Mouse (Mus musculus) bone marrow macrophage, adult 2 months (primary cell): ENCODE data around the gene Sema4b. TPM values are rescaled to one million over a fixed set of nuclear protein-coding genes. Genes with fewer than 3 reads are reported as not detected.

Experiments
- H3K27ac ChIP-seq: 2 replicates; pipeline ENCODE4 v1.5.1; 2012; ENCODE audit warnings: low read depth, low read length; ENCODE audit not compliant: insufficient read depth
- H3K4me1 ChIP-seq: 2 replicates; pipeline ENCODE4 v1.6.1; 2012; ENCODE audit warnings: low read length; ENCODE audit not compliant: control insufficient read depth, insufficient read depth
- H3K4me3 ChIP-seq: 2 replicates; pipeline ENCODE4 v1.5.1; 2012; ENCODE audit warnings: mild to moderate bottlenecking, low read length, moderate library complexity; ENCODE audit not compliant: insufficient read depth
- CTCF ChIP-seq: IDR thresholded peaks from 2 replicates; pipeline ENCODE4 v1.5.1; 2012; ENCODE audit warnings: low read depth, mild to moderate bottlenecking, low read length, moderate library complexity
- POLR2A ChIP-seq: IDR thresholded peaks from 2 replicates; pipeline ENCODE4 v1.6.1; 2012; ENCODE audit warnings: mild to moderate bottlenecking, low read depth, low read length, borderline replicate concordance
- polyA plus RNA-seq: library from polyadenylated mRNA; stranded (reverse); fragments of >200 nt; gene quantifications from 2 replicates; pipeline ENCODE4 v1.2.4, GENCODE M21; 2012; ENCODE audit not compliant: missing spikeins, insufficient read depth, insufficient read length

The Sema4b gene
- polyA plus RNA-seq, 1 experiment: 13.5 TPM

GRCm38 (mm10) chr7:80154689-80155088 lies 32.0 kb upstream of the Sema4b start:
- no peak overlapping the region for H3K27ac ChIP-seq
- TF ChIP-seq POLR2A: no peak
- H3K4me1 ChIP-seq: peaks cover 21% of the 10 kb centered on the region
- H3K4me3 ChIP-seq: no peak overlapping the region

- Histone ChIP-seq H3K4me1 (peaks cover 28% of the 10 kb centered on the region), H3K27ac (no peak overlapping the region), H3K4me3 (no peak overlapping the region)
- TF ChIP-seq CTCF (no peak; the same call in 1 of the 2 replicates), POLR2A (no peak)
These were observed 29.9 kb upstream of the Sema4b start for GRCm38 (mm10) chr7:80156711-80157227.

- peaks cover 24% of the 10 kb centered on the region for H3K4me1 ChIP-seq
- H3K27ac ChIP-seq: no peak overlapping the region
- TF ChIP-seq POLR2A (no peak), CTCF (no peak)
- H3K4me3 ChIP-seq: no peak overlapping the region
These were observed 28.0 kb upstream of the Sema4b start for GRCm38 (mm10) chr7:80158496-80159268.

GRCm38 (mm10) chr7:80160293-80160944 lies 26.2 kb upstream of the Sema4b start:
- TF ChIP-seq CTCF (no peak), POLR2A (no peak)
- Histone ChIP-seq H3K27ac (no peak overlapping the region), H3K4me1 (peaks cover 15% of the 10 kb centered on the region), H3K4me3 (no peak overlapping the region)

GRCm38 (mm10) chr7:80160945-80161306 lies 25.7 kb upstream of the Sema4b start:
- Histone ChIP-seq H3K4me3 (no peak overlapping the region), H3K27ac (no peak overlapping the region), H3K4me1 (peaks cover 18% of the 10 kb centered on the region)
- no peak for TF ChIP-seq POLR2A
- no peak for TF ChIP-seq CTCF

GRCm38 (mm10) chr7:80165432-80165831 lies 21.2 kb upstream of the Sema4b start:
- Histone ChIP-seq H3K4me3 (no peak overlapping the region), H3K27ac (no peak overlapping the region), H3K4me1 (peaks cover 22% of the 10 kb centered on the region)
- TF ChIP-seq CTCF (no peak), POLR2A (no peak)

- peaks cover 17% of the 10 kb centered on the region for H3K4me1 ChIP-seq
- TF ChIP-seq CTCF: no peak
- TF ChIP-seq POLR2A: no peak
- H3K4me3 ChIP-seq: no peak overlapping the region
- no peak overlapping the region for H3K27ac ChIP-seq
These were observed 19.9 kb upstream of the Sema4b start for GRCm38 (mm10) chr7:80166740-80167139.

- H3K27ac ChIP-seq: no peak overlapping the region
- TF ChIP-seq CTCF: no peak
- H3K4me1 ChIP-seq: peaks cover 30% of the 10 kb centered on the region
- no peak overlapping the region for H3K4me3 ChIP-seq
These were observed 16.8 kb upstream of the Sema4b start for GRCm38 (mm10) chr7:80169847-80170246.

GRCm38 (mm10) chr7:80171345-80171744 lies 15.3 kb upstream of the Sema4b start:
- Histone ChIP-seq H3K4me3 (no peak overlapping the region), H3K27ac (no peak overlapping the region), H3K4me1 (peaks cover 29% of the 10 kb centered on the region)
- TF ChIP-seq CTCF (no peak), POLR2A (no peak)

GRCm38 (mm10) chr7:80172069-80172956 lies 14.3 kb upstream of the Sema4b start:
- TF ChIP-seq CTCF (no peak), POLR2A (no peak)
- no peak overlapping the region for H3K27ac ChIP-seq
- H3K4me3 ChIP-seq: no peak overlapping the region
- H3K4me1 ChIP-seq: peaks cover 27% of the 10 kb centered on the region
